Mouse (Mus musculus) spleen, adult 2 months (tissue): Measurements from ENCODE around the gene Afg1l.

ENCODE experiments used
- CTCF ChIP-seq: fragments of 200-500 bp; IDR thresholded peaks from 2 replicates; pipeline ENCODE4 v1.5.1; 2011; ENCODE audit warnings: mild to moderate bottlenecking, inconsistent platforms; ENCODE audit not compliant: insufficient read depth, insufficient read length, insufficient replicate concordance; ENCODE audit errors: extremely low read depth
- POLR2A ChIP-seq: fragments of 200-500 bp; IDR thresholded peaks from 2 replicates; pipeline ENCODE4 v1.6.1; 2011; ENCODE audit warnings: low read depth, low read length, inconsistent platforms

DNA sequence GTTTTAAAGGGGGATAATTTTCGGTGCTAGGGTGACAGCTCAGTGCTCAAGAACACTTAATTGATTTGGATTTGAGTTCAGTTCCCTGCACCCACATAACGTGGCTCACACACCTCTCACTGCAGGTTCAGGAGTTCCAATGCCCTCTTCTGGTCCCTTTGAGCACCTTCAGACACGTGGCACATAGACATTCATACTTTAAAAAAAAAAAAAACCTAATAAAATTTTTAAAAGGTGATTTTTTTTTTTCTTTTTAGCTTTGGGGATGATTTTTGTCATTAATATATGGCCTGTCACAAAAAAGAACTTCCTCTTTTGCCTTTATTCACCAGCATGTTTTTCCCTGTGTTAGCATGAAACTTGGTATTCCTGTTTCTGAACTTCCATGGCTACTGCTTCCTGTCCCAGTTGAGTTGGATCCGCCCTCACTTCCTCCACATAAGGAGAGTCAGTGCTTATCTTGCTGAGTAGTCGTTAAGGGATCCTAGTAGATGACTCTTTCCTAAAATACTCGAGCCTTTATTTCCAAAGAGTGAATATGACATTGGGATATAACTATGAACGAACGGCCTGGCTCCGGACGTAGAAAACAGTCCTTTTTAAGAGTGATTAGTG lies 25.8 kb upstream of the Afg1l start:
- no peak for TF ChIP-seq CTCF
- no peak for TF ChIP-seq POLR2A
